Mouse (Mus musculus) limb, embryonic 10.5 days (tissue): ENCODE measurements at regions not wholly inside any gene's neighbourhood (a gene's known extent, or its start where the extent isn't known, plus 50 kb on each side); places are given as distances from the start of the nearest gene placed in this dataset.
"Not testable (repeated sequence)": the region's sequence is repeated elsewhere in the genome, so short reads cannot be mapped to it uniquely, and the experiment has no call there.

Source experiments
- DNase-seq: peaks from one replicate; pipeline ENCODE4 v3.0.0-alpha.2; 2017; ENCODE audit warnings: low spot score
- H3K27ac ChIP-seq: fragments of 300-500 bp; sonication (generic); 2 replicates; pipeline ENCODE4 v1.5.1; 2016; ENCODE audit warnings: mild to moderate bottlenecking
- H3K27me3 ChIP-seq: fragments of 300-500 bp; sonication (generic); 2 replicates; pipeline ENCODE4 v1.6.1; 2016; ENCODE audit warnings: low read depth, mild to moderate bottlenecking; ENCODE audit not compliant: poor library complexity, severe bottlenecking
- H3K36me3 ChIP-seq: fragments of 300-500 bp; sonication (generic); 2 replicates; pipeline ENCODE4 v1.6.1; 2016; ENCODE audit warnings: mild to moderate bottlenecking, moderate library complexity
- H3K4me1 ChIP-seq: fragments of 300-500 bp; sonication (generic); 2 replicates; pipeline ENCODE4 v1.6.1; 2016
- H3K4me3 ChIP-seq: fragments of 300-500 bp; sonication (generic); 2 replicates; pipeline ENCODE4 v1.5.1; 2016; ENCODE audit warnings: mild to moderate bottlenecking, moderate library complexity
- H3K9me3 ChIP-seq: fragments of 300-500 bp; sonication (generic); replicated peaks from 2 replicates; pipeline ENCODE4 v1.6.1; 2016; ENCODE audit warnings: mild to moderate bottlenecking
- WGBS: fragments of 180-500 bp; shearing (Covaris S2); methylation state at CpG from one replicate; pipeline ENCODE4 v1.1.7; 2016; 5-methylcytosine and 5-hydroxymethylcytosine counted together

- peaks cover 24% of the 10 kb centered on the region for H3K4me1 ChIP-seq
- no peak overlapping the region for H3K4me3 ChIP-seq
- no peaks in the 10 kb centered on the region for H3K9me3 ChIP-seq
- no peak for DNase-seq
- H3K36me3 ChIP-seq, result no peaks in the 10 kb centered on the region
- 0 out of 2 replicates have a peak, but pooled peaks cover 3% of the 10 kb centered on the region for H3K27me3 ChIP-seq
- 87% methylated on average over 8 of the region's 8 CpGs for WGBS
- no peak overlapping the region for H3K27ac ChIP-seq
Observed at GRCm38 (mm10) chr2:129914261-129914660, 97.9 kb upstream of the Tgm3 start.

GRCm38 (mm10) chr2:129916411-129916810 lies 95.7 kb upstream of the Tgm3 start:
- 92% methylated on average over 7 of the region's 7 CpGs for WGBS
- Histone ChIP-seq H3K27me3 (no peaks in the 10 kb centered on the region), H3K4me3 (no peak overlapping the region), H3K4me1 (peaks cover 12% of the 10 kb centered on the region), H3K36me3 (no peaks in the 10 kb centered on the region), H3K27ac (no peak overlapping the region), H3K9me3 (no peaks in the 10 kb centered on the region)
- no peak for DNase-seq

GRCm38 (mm10) chr2:129918141-129918790 lies 93.9 kb upstream of the Tgm3 start:
- no peak for DNase-seq
- H3K27me3 ChIP-seq, result no peaks in the 10 kb centered on the region
- H3K4me3 ChIP-seq, result no peak overlapping the region
- no peaks in the 10 kb centered on the region for H3K36me3 ChIP-seq
- no peak overlapping the region for H3K27ac ChIP-seq
- peaks cover 5% of the 10 kb centered on the region for H3K4me1 ChIP-seq
- WGBS, result 89% methylated on average over 9 of the region's 9 CpGs
- H3K9me3 ChIP-seq, result no peaks in the 10 kb centered on the region

- DNase-seq, result no peak
- WGBS, result 89% methylated on average over 4 of the region's 4 CpGs
- Histone ChIP-seq H3K27me3 (no peaks in the 10 kb centered on the region), H3K36me3 (no peaks in the 10 kb centered on the region), H3K27ac (no peak overlapping the region), H3K4me3 (no peak overlapping the region), H3K4me1 (peaks cover 5% of the 10 kb centered on the region), H3K9me3 (no peaks in the 10 kb centered on the region)
Observed at GRCm38 (mm10) chr2:129919551-129919950, 92.6 kb upstream of the Tgm3 start.

GRCm38 (mm10) chr2:129927218-129927617 lies 84.9 kb upstream of the Tgm3 start:
- no peaks in the 10 kb centered on the region for H3K9me3 ChIP-seq
- no peak overlapping the region for H3K4me3 ChIP-seq
- H3K36me3 ChIP-seq, result no peaks in the 10 kb centered on the region
- DNase-seq, result no peak
- H3K4me1 ChIP-seq, result no peaks in the 10 kb centered on the region
- no peaks in the 10 kb centered on the region for H3K27me3 ChIP-seq
- 81% methylated on average over 2 of the region's 2 CpGs for WGBS
- no peak overlapping the region for H3K27ac ChIP-seq

GRCm38 (mm10) chr2:129933578-129933977 lies 78.6 kb upstream of the Tgm3 start:
- 95% methylated on average over 1 of the region's 1 CpGs for WGBS
- no peaks in the 10 kb centered on the region for H3K9me3 ChIP-seq
- no peak for DNase-seq

GRCm38 (mm10) chr2:129942824-129943223 lies 69.3 kb upstream of the Tgm3 start:
- 89% methylated on average over 4 of the region's 4 CpGs for WGBS
- DNase-seq, result no peak

More at GRCm38 (mm10) chr2:129933578-129933977, 78.6 kb upstream of the Tgm3 start:
- Histone ChIP-seq H3K4me3 (no peak overlapping the region), H3K27ac (no peak overlapping the region), H3K27me3 (no peaks in the 10 kb centered on the region), H3K36me3 (no peaks in the 10 kb centered on the region), H3K4me1 (no peaks in the 10 kb centered on the region)

GRCm38 (mm10) chr2:129947847-129948553 lies 64.1 kb upstream of the Tgm3 start:
- peaks cover 7% of the 10 kb centered on the region for H3K4me1 ChIP-seq
- peak overlapping the region; percentile 23 for H3K4me3 ChIP-seq
- no peaks in the 10 kb centered on the region for H3K27me3 ChIP-seq
- DNase-seq, result peak; percentile 42
- no peaks in the 10 kb centered on the region for H3K9me3 ChIP-seq
- H3K36me3 ChIP-seq, result no peaks in the 10 kb centered on the region
- peak overlapping the region; percentile 56 for H3K27ac ChIP-seq
- 50% methylated on average over 20 of the region's 20 CpGs for WGBS

More at GRCm38 (mm10) chr2:129942824-129943223, 69.3 kb upstream of the Tgm3 start:
- no peak overlapping the region for H3K27ac ChIP-seq
- H3K4me3 ChIP-seq, result no peak overlapping the region
- H3K36me3 ChIP-seq, result no peaks in the 10 kb centered on the region
- no peaks in the 10 kb centered on the region for H3K27me3 ChIP-seq
- no peaks in the 10 kb centered on the region for H3K9me3 ChIP-seq
- peaks cover 2% of the 10 kb centered on the region for H3K4me1 ChIP-seq

- not testable (repeated sequence) for H3K9me3 ChIP-seq, H3K4me3 ChIP-seq, H3K36me3 ChIP-seq, DNase-seq, H3K27ac ChIP-seq, H3K27me3 ChIP-seq
- H3K4me1 ChIP-seq, result peaks cover 12% of the 10 kb centered on the region
- 91% methylated on average over 6 of the region's 6 CpGs for WGBS
Observed at GRCm38 (mm10) chr2:129949786-129950185, 62.4 kb upstream of the Tgm3 start.

- peaks cover 19% of the 10 kb centered on the region for H3K4me1 ChIP-seq
- no peak for DNase-seq
- no peaks in the 10 kb centered on the region for H3K36me3 ChIP-seq
- H3K27ac ChIP-seq, result no peak overlapping the region
- no peaks in the 10 kb centered on the region for H3K9me3 ChIP-seq
- H3K27me3 ChIP-seq, result no peaks in the 10 kb centered on the region; the same call in 1 of the 2 replicates
- H3K4me3 ChIP-seq, result no peak overlapping the region
- WGBS, result 94% methylated on average over 4 of the region's 4 CpGs
Observed at GRCm38 (mm10) chr2:129952486-129952885, 59.7 kb upstream of the Tgm3 start.

GRCm38 (mm10) chr2:129955260-129955691 lies 56.9 kb upstream of the Tgm3 start:
- no peaks in the 10 kb centered on the region for H3K36me3 ChIP-seq
- H3K9me3 ChIP-seq, result no peaks in the 10 kb centered on the region
- no peak overlapping the region for H3K27ac ChIP-seq
- peak; percentile 37 for DNase-seq
- H3K4me1 ChIP-seq, result peaks cover 14% of the 10 kb centered on the region
- H3K27me3 ChIP-seq, result no peaks in the 10 kb centered on the region; the same call in 1 of the 2 replicates
- 33% methylated on average over 8 of the region's 8 CpGs for WGBS
- no peak overlapping the region for H3K4me3 ChIP-seq

GRCm38 (mm10) chr2:129958120-129958519 lies 54.0 kb upstream of the Tgm3 start:
- Histone ChIP-seq H3K4me3 (no peak overlapping the region), H3K36me3 (no peaks in the 10 kb centered on the region), H3K27me3 (no peaks in the 10 kb centered on the region; the same call in 1 of the 2 replicates), H3K4me1 (peaks cover 17% of the 10 kb centered on the region), H3K27ac (no peak overlapping the region), H3K9me3 (no peaks in the 10 kb centered on the region)
- WGBS, result 75% methylated on average over 3 of the region's 3 CpGs
- DNase-seq, result no peak

GRCm38 (mm10) chr2:129960364-129960763 lies 51.8 kb upstream of the Tgm3 start:
- 94% methylated on average over 4 of the region's 4 CpGs for WGBS
- Histone ChIP-seq H3K4me1 (peaks cover 6% of the 10 kb centered on the region), H3K27ac (no peak overlapping the region), H3K9me3 (no peaks in the 10 kb centered on the region), H3K4me3 (no peak overlapping the region), H3K36me3 (no peaks in the 10 kb centered on the region), H3K27me3 (no peaks in the 10 kb centered on the region)
- DNase-seq, result no peak
